Mouse (Mus musculus): ENCODE measurements around the gene Dph3.

GRCm38 (mm10) chr14:32093018-32093417 is 7.5 kb upstream of the Dph3 start:
- TF ChIP-seq POLR2A (IDR thresholded peaks at IDR 0.05; ENCODE audit: low read depth, low read length) (no peak), USF1 (IDR thresholded peaks at IDR 0.05; ENCODE audit: low read depth, low read length) (no peak), CTCF (conservative IDR thresholded peaks at IDR 0.05 in 1 of 2, IDR thresholded peaks at IDR 0.05 in 1 of 2; ENCODE audit: low read depth in 2 of 2, low read length in 2 of 2) (no peak)
